Mouse (Mus musculus) testis, adult 2 months (tissue): Measurements from ENCODE around the gene Trio.

Experiments
- CTCF ChIP-seq: fragments of 200-500 bp; IDR thresholded peaks from 2 replicates; pipeline ENCODE4 v1.5.1; 2012; ENCODE audit warnings: low read depth, mild to moderate bottlenecking, inconsistent platforms, low read length, moderate library complexity; ENCODE audit not compliant: control insufficient read depth, insufficient read depth, insufficient replicate concordance
- POLR2A ChIP-seq: fragments of 200-500 bp; IDR thresholded peaks from 2 replicates; pipeline ENCODE4 v1.6.1; 2012; ENCODE audit warnings: low read depth, mild to moderate bottlenecking, inconsistent platforms, low read length, moderate library complexity; ENCODE audit not compliant: control insufficient read depth

GRCm38 (mm10) chr15:27875753-27876152 lies 149.9 kb downstream of the Trio start:
- TF ChIP-seq POLR2A (no peak), CTCF (no peak)
